Mouse (Mus musculus) CH12.LX (cell line): Measurements from ENCODE around the gene Larp4. TPM values are rescaled to one million over a fixed set of nuclear protein-coding genes. Genes with fewer than 3 reads are reported as not detected.

Experiments used
- DNase-seq: peaks from one replicate; pipeline ENCODE4 v3.0.0-alpha.2; 2013; ENCODE audit errors: extremely low read depth
- H3K27ac ChIP-seq: 2 replicates; pipeline ENCODE4 v1.5.1; 2012; ENCODE audit warnings: low read depth, mild to moderate bottlenecking, control low read depth, moderate library complexity; ENCODE audit not compliant: insufficient read depth
- H3K27me3 ChIP-seq: replicated peaks from 2 replicates; pipeline ENCODE3; 2012; ENCODE audit warnings: inconsistent platforms
- H3K36me3 ChIP-seq, 2 experiments: replicated peaks in 1 of 2; 2 replicates each; pipeline versions ENCODE3 to v1.6.1; 2012; ENCODE audit warnings: inconsistent platforms in 1 of 2, low read length in 1 of 2, mild to moderate bottlenecking in 1 of 2, mixed read lengths in 1 of 2, moderate library complexity in 1 of 2; ENCODE audit not compliant: control insufficient read depth in 1 of 2, insufficient read depth in 1 of 2
- H3K4me1 ChIP-seq, 2 experiments: 2 replicates each; pipeline ENCODE4 v1.6.1; 2012; ENCODE audit warnings: inconsistent platforms in 1 of 2, moderate library complexity in 1 of 2; ENCODE audit not compliant: insufficient read depth in 2 of 2, control insufficient read depth in 1 of 2
- H3K4me2 ChIP-seq: 2 replicates; pipeline ENCODE4 v1.6.1; 2012; ENCODE audit warnings: low read depth, mild to moderate bottlenecking, control low read depth; ENCODE audit not compliant: poor library complexity, insufficient read depth, severe bottlenecking
- H3K4me3 ChIP-seq, 3 experiments: fragments of 150-350 bp in 1 of 3; sonication (generic) in 1 of 3; replicated peaks in 1 of 3; 2 replicates each; pipeline versions ENCODE3 to v1.5.1; 2011 to 2012; ENCODE audit warnings: low read depth in 2 of 3, low read length in 2 of 3, mild to moderate bottlenecking in 2 of 3, moderate library complexity in 2 of 3, control low read depth in 1 of 3, improper control_type of control experiment in 1 of 3, inconsistent platforms in 1 of 3, mixed read lengths in 1 of 3; ENCODE audit not compliant: poor library complexity in 1 of 3
- H3K79me2 ChIP-seq: replicated peaks from 2 replicates; pipeline ENCODE4 v1.6.1; 2012; ENCODE audit warnings: mild to moderate bottlenecking, moderate library complexity; ENCODE audit not compliant: control insufficient read depth, poor library complexity, insufficient read depth, severe bottlenecking; ENCODE audit errors: extremely low read depth
- H3K9ac ChIP-seq: 2 replicates; pipeline ENCODE4 v1.6.1; 2012; ENCODE audit warnings: low read depth, mild to moderate bottlenecking, control low read depth, moderate library complexity; ENCODE audit not compliant: insufficient read depth
- H3K9me3 ChIP-seq: replicated peaks from 2 replicates; pipeline ENCODE3; 2012; ENCODE audit warnings: low read length, inconsistent platforms, mixed read lengths
- BHLHE40 ChIP-seq: IDR thresholded peaks from 2 replicates; pipeline ENCODE4 v1.6.1; 2011; ENCODE audit warnings: mild to moderate bottlenecking, low read depth, low read length, improper control_type of control experiment
- CHD1 ChIP-seq: IDR thresholded peaks from 2 replicates; pipeline ENCODE4 v1.6.1; 2012; ENCODE audit warnings: low read depth, low read length, improper control_type of control experiment, inconsistent platforms
- CHD2 ChIP-seq: IDR thresholded peaks from 2 replicates; pipeline ENCODE4 v1.6.1; 2011; ENCODE audit warnings: low read length, improper control_type of control experiment
- CTCF ChIP-seq, 2 experiments: IDR thresholded peaks in 1 of 2; conservative IDR thresholded peaks in 1 of 2; 2 replicates each; pipeline ENCODE4 v1.5.1; 2011 to 2012; ENCODE audit warnings: low read depth in 2 of 2, low read length in 2 of 2, improper control_type of control experiment in 1 of 2, inconsistent platforms in 1 of 2, mild to moderate bottlenecking in 1 of 2, moderate library complexity in 1 of 2
- ELF1 ChIP-seq: IDR thresholded peaks from 2 replicates; pipeline ENCODE4 v1.6.1; 2014; ENCODE audit warnings: low read depth, mild to moderate bottlenecking, inconsistent platforms, low read length, improper control_type of control experiment
- EP300 ChIP-seq: IDR thresholded peaks from 2 replicates; pipeline ENCODE4 v1.6.1; 2011; ENCODE audit warnings: low read length, improper control_type of control experiment
- ETS1 ChIP-seq: conservative IDR thresholded peaks from 2 replicates; pipeline ENCODE4 v1.6.1; 2012; ENCODE audit warnings: low read depth, mild to moderate bottlenecking, inconsistent platforms, low read length, improper control_type of control experiment, moderate library complexity
- GABPA ChIP-seq: IDR thresholded peaks from 2 replicates; pipeline ENCODE4 v1.6.1; 2012; ENCODE audit warnings: low read depth, low read length, improper control_type of control experiment, inconsistent platforms; ENCODE audit not compliant: insufficient replicate concordance
- HCFC1 ChIP-seq: IDR thresholded peaks from 2 replicates; pipeline ENCODE4 v1.6.1; 2012; ENCODE audit warnings: low read depth, mild to moderate bottlenecking, inconsistent platforms, low read length, improper control_type of control experiment
- IRF4 ChIP-seq: IDR thresholded peaks from 2 replicates; pipeline ENCODE4 v1.6.1; 2014; ENCODE audit warnings: low read depth, mild to moderate bottlenecking, inconsistent platforms, low read length, improper control_type of control experiment
- JUN ChIP-seq: IDR thresholded peaks from 2 replicates; pipeline ENCODE4 v1.6.1; 2011; ENCODE audit warnings: low read depth, mild to moderate bottlenecking, low read length, improper control_type of control experiment, moderate library complexity; ENCODE audit not compliant: insufficient read depth
- JUND ChIP-seq: conservative IDR thresholded peaks from 2 replicates; pipeline ENCODE4 v1.6.1; 2011; ENCODE audit warnings: low read depth, low read length, improper control_type of control experiment
- KAT2A ChIP-seq: IDR thresholded peaks from 2 replicates; pipeline ENCODE4 v1.6.1; 2012; ENCODE audit warnings: low read length, improper control_type of control experiment, inconsistent platforms; ENCODE audit not compliant: insufficient replicate concordance
- MAX ChIP-seq: IDR thresholded peaks from 2 replicates; pipeline ENCODE4 v1.6.1; 2011; ENCODE audit warnings: low read length, improper control_type of control experiment
- MAZ ChIP-seq: IDR thresholded peaks from 2 replicates; pipeline ENCODE4 v1.6.1; 2012; ENCODE audit warnings: low read depth, mild to moderate bottlenecking, inconsistent platforms, low read length, improper control_type of control experiment, moderate library complexity
- MEF2A ChIP-seq: IDR thresholded peaks from 2 replicates; pipeline ENCODE4 v1.6.1; 2014; ENCODE audit warnings: low read depth, mild to moderate bottlenecking, inconsistent platforms, low read length, improper control_type of control experiment, borderline replicate concordance
- MXI1 ChIP-seq: IDR thresholded peaks from 2 replicates; pipeline ENCODE4 v1.6.1; 2011; ENCODE audit warnings: mild to moderate bottlenecking, low read depth, low read length, improper control_type of control experiment
- MYC ChIP-seq: IDR thresholded peaks from 2 replicates; pipeline ENCODE4 v1.6.1; 2011; ENCODE audit warnings: low read depth, mild to moderate bottlenecking, improper control_type of control experiment, low read length
- NELFE ChIP-seq: IDR thresholded peaks from 2 replicates; pipeline ENCODE4 v1.6.1; 2011; ENCODE audit warnings: low read depth, low read length, improper control_type of control experiment
- NRF1 ChIP-seq: IDR thresholded peaks from 2 replicates; pipeline ENCODE4 v1.6.1; 2014; ENCODE audit warnings: low read depth, mild to moderate bottlenecking, inconsistent platforms, low read length, improper control_type of control experiment, moderate library complexity
- PAX5 ChIP-seq: IDR thresholded peaks from 2 replicates; pipeline ENCODE4 v1.6.1; 2012; ENCODE audit warnings: low read length, inconsistent platforms, mixed read lengths
- POLR2A ChIP-seq: IDR thresholded peaks from 2 replicates; pipeline ENCODE4 v1.6.1; 2011; ENCODE audit warnings: low read depth, mild to moderate bottlenecking, improper control_type of control experiment, low read length
- POLR2AphosphoS2 ChIP-seq: IDR thresholded peaks from 2 replicates; pipeline ENCODE4 v1.6.1; 2011; ENCODE audit warnings: low read depth, low read length, improper control_type of control experiment
- RAD21 ChIP-seq: IDR thresholded peaks from 2 replicates; pipeline ENCODE4 v1.6.1; 2011; ENCODE audit warnings: low read depth, mild to moderate bottlenecking, low read length, improper control_type of control experiment, moderate library complexity
- SIN3A ChIP-seq: IDR thresholded peaks from 2 replicates; pipeline ENCODE4 v1.6.1; 2012; ENCODE audit warnings: low read length, improper control_type of control experiment, inconsistent platforms
- SMC3 ChIP-seq: IDR thresholded peaks from 2 replicates; pipeline ENCODE4 v1.6.1; 2011; ENCODE audit warnings: low read depth, low read length, improper control_type of control experiment
- TCF12 ChIP-seq: IDR thresholded peaks from 2 replicates; pipeline ENCODE4 v1.6.1; 2014; ENCODE audit warnings: low read depth, mild to moderate bottlenecking, inconsistent platforms, low read length, improper control_type of control experiment
- UBTF ChIP-seq: IDR thresholded peaks from 2 replicates; pipeline ENCODE4 v1.6.1; 2012; ENCODE audit warnings: low read depth, mild to moderate bottlenecking, inconsistent platforms, low read length, improper control_type of control experiment, moderate library complexity
- USF1 ChIP-seq: IDR thresholded peaks from 2 replicates; pipeline ENCODE4 v1.6.1; 2014; ENCODE audit warnings: low read depth, mild to moderate bottlenecking, inconsistent platforms, low read length, improper control_type of control experiment
- USF2 ChIP-seq: conservative IDR thresholded peaks from 2 replicates; pipeline ENCODE4 v1.6.1; 2011; ENCODE audit warnings: low read depth, low read length, improper control_type of control experiment
- ZC3H11A ChIP-seq: IDR thresholded peaks from 2 replicates; pipeline ENCODE4 v1.6.1; 2012; ENCODE audit warnings: low read depth, mild to moderate bottlenecking, inconsistent platforms, low read length, improper control_type of control experiment
- dilution Hi-C: fragments of 300-500 bp; cut with MboI; formaldehyde crosslinking; loops from 2 replicates; pipeline ENCODE4 v1.14.3; 2020; ENCODE audit warnings: low sequenced_read_pairs; ENCODE audit not compliant: extremely low pct_unique_long_range_greater_than_20kb, extremely low pct_ligation_motif_present
- in situ Hi-C: fragments of 300-500 bp; cut with MboI; formaldehyde crosslinking; loops from 3 replicates; pipeline ENCODE4 v1.14.3; 2019; ENCODE audit warnings: low sequenced_read_pairs, low pct_ligation_motif_present, low pct_unique_long_range_greater_than_20kb, mixed read lengths
- polyA plus RNA-seq: library from polyadenylated mRNA; unstranded; fragments of >175 nt; gene quantifications from 2 replicates; pipeline ENCODE4 v1.2.1, GENCODE M21; 2012; ENCODE audit warnings: low read depth; ENCODE audit not compliant: insufficient read length
- total RNA-seq, 2 experiments: library from RNA; depleted of rRNA; stranded (reverse); fragments of 300-350 nt in 1 of 2; fragments of >200 nt in 1 of 2; gene quantifications; 2 replicates each; pipeline ENCODE4 v1.2.3; 2012 to 2014

Larp4 gene
- total and polyA plus RNA-seq, 3 experiments, result 81.9 to 135 (median 96.3) TPM

DNA sequence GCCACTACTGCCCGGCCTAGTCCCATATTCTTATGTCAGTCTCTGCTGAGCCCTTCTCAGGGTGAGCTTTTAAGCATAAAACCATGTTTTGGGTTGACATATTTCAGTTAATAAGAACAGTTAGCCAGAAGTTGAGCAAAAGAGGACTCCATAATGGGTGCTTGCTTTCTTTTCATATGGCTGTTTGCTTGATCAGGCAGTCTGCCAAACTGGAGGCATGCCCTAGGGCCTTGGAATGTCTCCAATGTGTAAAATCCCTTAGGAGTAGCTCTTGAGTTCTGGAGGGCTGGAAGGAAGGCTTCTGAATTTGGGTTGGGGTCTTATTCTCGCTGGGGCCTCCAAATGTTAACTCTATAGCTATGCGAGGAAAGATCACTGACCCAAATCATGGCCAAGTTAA, 62.7 kb downstream of the Larp4 start:
- TF ChIP-seq UBTF (no peak), JUND (no peak), IRF4 (no peak), CHD1 (no peak), NRF1 (no peak), MEF2A (no peak), MYC (no peak), BHLHE40 (no peak), ZC3H11A (no peak), SMC3 (no peak), MAZ (no peak), USF2 (no peak), KAT2A (no peak), ELF1 (no peak), MXI1 (no peak), HCFC1 (no peak), JUN (no peak), CHD2 (no peak)
- Histone ChIP-seq H3K79me2 (no peaks in the 10 kb centered on the region), H3K27ac (no peak overlapping the region), H3K4me2 (no peak overlapping the region), H3K27me3 (peaks cover 2% of the 10 kb centered on the region), H3K4me3 (no peak overlapping the region), H3K36me3 (no peaks in the 10 kb centered on the region), H3K4me1 (no peaks in the 10 kb centered on the region), H3K9me3 (no peaks in the 10 kb centered on the region), H3K9ac (no peak overlapping the region)
- no peak for DNase-seq
- dilution Hi-C loops (no loop called here), in situ Hi-C loops (no loop called here)

DNA sequence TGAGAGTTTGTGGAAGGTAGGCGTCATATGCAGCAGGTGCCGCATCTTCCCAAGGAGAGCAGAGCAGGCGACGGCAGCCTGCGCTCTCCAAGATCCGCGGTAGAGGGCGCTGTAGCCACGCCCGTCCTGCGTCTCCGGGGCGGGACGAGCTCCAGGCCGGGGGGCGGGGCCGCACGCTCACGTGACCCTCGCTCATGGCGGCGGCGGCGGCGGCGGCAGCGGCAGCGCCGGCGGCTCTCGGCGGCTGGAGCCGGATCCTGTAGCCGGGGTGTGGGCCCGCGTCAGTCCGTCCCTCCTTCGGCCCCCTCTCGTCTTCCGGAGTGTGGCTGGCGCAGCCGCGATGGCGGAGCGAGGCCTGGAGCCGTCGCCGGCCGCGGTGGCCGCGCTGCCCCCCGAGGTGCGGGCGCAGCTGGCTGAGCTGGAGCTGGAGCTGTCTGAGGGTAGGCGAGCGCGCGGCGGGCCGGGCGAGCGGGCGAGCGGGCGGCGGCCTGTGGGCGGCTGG, 68.7 kb downstream of the Larp4 start, which contains the start of gene Dip2b:
Gene Dip2b (plus strand): TSS at position 195 of the 502 bp plus-strand sequence.
- DNase-seq, result peak; percentile 94
- dilution Hi-C loops, result no loop called here
- H3K4me3 ChIP-seq, result peak within 1 kb of the TSS; percentile 77 to 87 (median 87)
- H3K27me3 ChIP-seq, result peaks cover 6% of the 10 kb centered on the region
- in situ Hi-C loops, result loop anchor here (5.0 kb wide), 1 partner anchor 84 kb away; no protein-coding TSS in a partner anchor
- H3K4me1 ChIP-seq, result peaks cover 9 to 39% of the 10 kb centered on the region in 2 experiments; a peak in 3 of 4 replicates
- peak within 1 kb of the TSS; percentile 77 for H3K4me2 ChIP-seq
- H3K79me2 ChIP-seq, result peaks cover 27% of the 10 kb centered on the region
- peak within 1 kb of the TSS; percentile 79 for H3K9ac ChIP-seq
- no peaks in the 10 kb centered on the region for H3K36me3 ChIP-seq
- H3K27ac ChIP-seq, result peak within 1 kb of the TSS; percentile 60
- TF ChIP-seq RAD21 (peak; percentile 95), SIN3A (peak; percentile 64; the same call in 1 of the 2 replicates), MAX (peak; percentile 78), PAX5 (no peak), BHLHE40 (peak; percentile 93), POLR2AphosphoS2 (no peak), NELFE (peak; percentile 69), NRF1 (peak; percentile 70), TCF12 (peak; percentile 79), MEF2A (peak; percentile 70; the same call in 1 of the 2 replicates), MAZ (0 out of 2 replicates have a peak, but pooled peaks have one; percentile 51), ZC3H11A (peak; percentile 84), HCFC1 (peak; percentile 43; the same call in 1 of the 2 replicates), CTCF (conservative IDR thresholded peaks at IDR 0.05 in 1 of 2, IDR thresholded peaks at IDR 0.05 in 1 of 2; ENCODE audit: low read depth in 2 of 2, low read length in 2 of 2) (peak; percentile 61 to 96), GABPA (no peak), ETS1 (no peak), SMC3 (peak; percentile 95), MXI1 (peak; percentile 66), POLR2A (peak; percentile 57; the same call in 1 of the 2 replicates), IRF4 (peak; percentile 64; the same call in 1 of the 2 replicates), USF2 (peak; percentile 66; the same call in 1 of the 2 replicates), ELF1 (peak; percentile 51; the same call in 1 of the 2 replicates), EP300 (no peak), USF1 (peak; percentile 96)
- H3K9me3 ChIP-seq, result no peaks in the 10 kb centered on the region
